Mouse (Mus musculus) stomach, embryonic 15.5 days (tissue): ENCODE data around the gene Pnldc1. TPM values are rescaled to one million over a fixed set of nuclear protein-coding genes. Genes with fewer than 3 reads are reported as not detected.

ENCODE experiments used
- ATAC-seq: fragments of 200-750 bp; cut with Nextera tagmentation; 2 replicates; pipeline ENCODE4 v1.8.0; 2017; ENCODE audit warnings: low read depth, moderate number of reproducible peaks, moderate TSS enrichment; ENCODE audit not compliant: insufficient read depth, low FRiP score
- H3K27ac ChIP-seq: fragments of 300-500 bp; sonication (generic); 2 replicates; pipeline ENCODE4 v1.5.1; 2015; ENCODE audit warnings: mild to moderate bottlenecking, inconsistent platforms
- H3K27me3 ChIP-seq: fragments of 300-500 bp; sonication (generic); replicated peaks from 2 replicates; pipeline ENCODE4 v1.6.1; 2015; ENCODE audit warnings: inconsistent platforms
- H3K36me3 ChIP-seq: fragments of 300-500 bp; sonication (generic); 2 replicates; pipeline ENCODE4 v1.6.1; 2015; ENCODE audit warnings: inconsistent platforms
- H3K4me1 ChIP-seq: fragments of 300-500 bp; sonication (generic); 2 replicates; pipeline ENCODE4 v1.6.1; 2015; ENCODE audit warnings: inconsistent platforms
- H3K4me2 ChIP-seq: fragments of 300-500 bp; sonication (generic); 2 replicates; pipeline ENCODE4 v1.6.1; 2015; ENCODE audit warnings: mild to moderate bottlenecking, inconsistent platforms
- H3K4me3 ChIP-seq: fragments of 300-500 bp; sonication (generic); replicated peaks from 2 replicates; pipeline ENCODE4 v1.5.1; 2015; ENCODE audit warnings: inconsistent platforms
- H3K9ac ChIP-seq: fragments of 300-500 bp; sonication (generic); 2 replicates; pipeline ENCODE4 v1.6.1; 2015; ENCODE audit warnings: inconsistent platforms
- H3K9me3 ChIP-seq: fragments of 300-500 bp; sonication (generic); 2 replicates; pipeline ENCODE4 v1.6.1; 2016; ENCODE audit warnings: inconsistent platforms
- WGBS: fragments of 180-500 bp; shearing (Covaris S2); methylation state at CpG from one replicate; pipeline ENCODE4 v1.1.7; 2015; 5-methylcytosine and 5-hydroxymethylcytosine counted together
- microRNA-seq: library from miRNA; unstranded; fragments of <30 nt; microRNA quantifications from one replicate; pipeline ENCODE4, GENCODE M21; 2016
- polyA plus RNA-seq: library from polyadenylated mRNA; unstranded; fragments of >200 nt; fragmentation: Nextera tagmentation; extraction: Ambion mirVana; gene quantifications from 2 replicates; pipeline ENCODE4 v1.2.1, GENCODE M21; 2015

The Pnldc1 gene
- polyA plus RNA-seq, 1 experiment from 2014 or later = 1.3 TPM

- Histone ChIP-seq H3K9ac (no peak overlapping the region), H3K27ac (no peak overlapping the region), H3K4me3 (no peak overlapping the region), H3K36me3 (no peaks in the 10 kb centered on the region), H3K4me1 (peaks cover 6% of the 10 kb centered on the region; the same call in 1 of the 2 replicates), H3K4me2 (no peak overlapping the region), H3K9me3 (no peaks in the 10 kb centered on the region), H3K27me3 (no peaks in the 10 kb centered on the region)
- WGBS = 77% methylated on average over 8 of the region's 8 CpGs
- ATAC-seq = no peak
Measured at GRCm38 (mm10) chr17:12849778-12850382, 60.1 kb downstream of the Pnldc1 start.

- Histone ChIP-seq H3K27me3 (no peaks in the 10 kb centered on the region), H3K9me3 (no peaks in the 10 kb centered on the region), H3K27ac (no peak overlapping the region), H3K9ac (no peak overlapping the region), H3K36me3 (no peaks in the 10 kb centered on the region), H3K4me3 (no peak overlapping the region), H3K4me2 (no peak overlapping the region), H3K4me1 (peaks cover 6% of the 10 kb centered on the region; the same call in 1 of the 2 replicates)
- 53% methylated on average over 4 of the region's 4 CpGs for WGBS
- no peak for ATAC-seq
Measured at GRCm38 (mm10) chr17:12847736-12848135, 62.3 kb downstream of the Pnldc1 start.

GRCm38 (mm10) chr17:12846474-12846873, 63.6 kb downstream of the Pnldc1 start:
- 69% methylated on average over 5 of the region's 5 CpGs for WGBS
- H3K9me3 ChIP-seq = no peaks in the 10 kb centered on the region
- no peaks in the 10 kb centered on the region for H3K27me3 ChIP-seq
- H3K36me3 ChIP-seq = no peaks in the 10 kb centered on the region
- no peak overlapping the region for H3K4me2 ChIP-seq
- no peak overlapping the region for H3K4me3 ChIP-seq
- ATAC-seq = no peak
- peak overlapping the region; percentile 16; the same call in 1 of the 2 replicates for H3K27ac ChIP-seq
- H3K4me1 ChIP-seq = peaks cover 6% of the 10 kb centered on the region; the same call in 1 of the 2 replicates
- H3K9ac ChIP-seq = no peak overlapping the region

DNA sequence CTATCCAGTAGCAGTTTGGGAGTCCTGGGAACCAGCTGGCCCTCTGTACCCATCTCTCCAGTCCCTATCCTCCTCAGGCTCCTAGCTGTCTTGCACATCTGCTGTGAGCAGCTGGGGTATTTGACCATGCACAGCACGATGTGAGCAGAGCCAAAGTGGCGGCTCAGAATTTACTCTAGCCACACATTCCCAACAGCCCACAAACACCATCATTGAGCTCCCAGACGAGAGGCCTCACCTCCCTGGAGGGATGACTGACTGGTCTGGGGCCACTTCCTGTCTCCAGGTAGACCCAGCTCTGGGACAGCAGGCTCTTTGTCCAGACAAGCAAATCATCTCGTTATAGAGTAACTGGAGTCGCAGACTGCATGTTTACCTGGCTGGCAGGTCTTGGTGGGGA, 64.2 kb downstream of the Pnldc1 start:
- Histone ChIP-seq H3K36me3 (no peaks in the 10 kb centered on the region), H3K27ac (peak overlapping the region; percentile 16; the same call in 1 of the 2 replicates), H3K9me3 (no peaks in the 10 kb centered on the region), H3K9ac (no peak overlapping the region), H3K4me1 (peaks cover 6% of the 10 kb centered on the region; the same call in 1 of the 2 replicates), H3K27me3 (no peaks in the 10 kb centered on the region), H3K4me2 (no peak overlapping the region), H3K4me3 (no peak overlapping the region)
- WGBS = 40% methylated on average over 5 of the region's 5 CpGs
- peak; percentile 50; the same call in 1 of the 2 replicates for ATAC-seq

DNA sequence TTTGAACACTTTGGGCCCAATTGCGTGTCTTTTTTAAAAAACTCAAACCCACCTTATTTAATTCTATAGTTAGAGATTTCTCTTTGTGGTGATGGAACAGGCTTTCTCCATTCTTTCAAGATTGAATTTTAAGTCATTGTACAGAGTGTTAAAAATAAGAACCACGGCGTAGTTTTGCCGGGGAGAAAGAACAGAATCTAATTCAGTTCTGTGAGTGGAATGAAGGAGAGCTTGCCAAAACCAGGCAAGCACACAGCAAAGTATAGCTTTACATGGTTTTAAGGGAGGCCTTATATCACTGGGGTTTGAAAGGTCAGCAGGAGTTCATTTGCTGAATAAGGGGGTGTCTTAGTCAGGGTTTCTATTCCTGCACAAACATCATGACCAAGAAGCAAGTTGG, 65.5 kb downstream of the Pnldc1 start:
- 76% methylated on average over 4 of the region's 4 CpGs for WGBS
- Histone ChIP-seq H3K27ac (no peak overlapping the region), H3K4me3 (no peak overlapping the region), H3K9ac (no peak overlapping the region), H3K4me2 (no peak overlapping the region), H3K27me3 (no peaks in the 10 kb centered on the region), H3K36me3 (no peaks in the 10 kb centered on the region), H3K9me3 (no peaks in the 10 kb centered on the region), H3K4me1 (peaks cover 6% of the 10 kb centered on the region; the same call in 1 of the 2 replicates)
- ATAC-seq = no peak

DNA sequence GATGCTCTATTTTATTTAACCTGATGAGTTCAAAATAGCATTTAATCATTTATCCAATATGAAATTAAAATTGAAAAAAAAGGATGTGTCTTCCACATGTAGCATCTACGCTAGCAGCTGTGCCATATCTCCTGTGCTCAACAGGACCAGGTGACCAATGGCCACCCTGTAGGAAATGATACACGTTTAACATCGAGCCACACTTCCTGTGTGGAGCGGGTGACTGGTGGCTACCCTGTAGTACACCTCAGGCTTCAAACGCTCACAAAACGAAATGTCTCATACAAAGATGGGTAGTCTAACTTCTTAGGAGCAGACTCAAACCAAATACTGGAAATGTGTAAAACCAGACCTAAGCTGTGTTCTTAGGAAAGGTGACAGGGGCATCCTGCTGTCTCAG, 66.2 kb downstream of the Pnldc1 start:
- no peak overlapping the region for H3K4me2 ChIP-seq
- 74% methylated on average over 6 of the region's 6 CpGs for WGBS
- no peaks in the 10 kb centered on the region for H3K27me3 ChIP-seq
- no peaks in the 10 kb centered on the region for H3K36me3 ChIP-seq
- no peak overlapping the region for H3K9ac ChIP-seq
- H3K27ac ChIP-seq = no peak overlapping the region
- H3K4me3 ChIP-seq = no peak overlapping the region
- ATAC-seq = no peak
- H3K9me3 ChIP-seq = no peaks in the 10 kb centered on the region
- H3K4me1 ChIP-seq = peaks cover 6% of the 10 kb centered on the region; the same call in 1 of the 2 replicates

DNA sequence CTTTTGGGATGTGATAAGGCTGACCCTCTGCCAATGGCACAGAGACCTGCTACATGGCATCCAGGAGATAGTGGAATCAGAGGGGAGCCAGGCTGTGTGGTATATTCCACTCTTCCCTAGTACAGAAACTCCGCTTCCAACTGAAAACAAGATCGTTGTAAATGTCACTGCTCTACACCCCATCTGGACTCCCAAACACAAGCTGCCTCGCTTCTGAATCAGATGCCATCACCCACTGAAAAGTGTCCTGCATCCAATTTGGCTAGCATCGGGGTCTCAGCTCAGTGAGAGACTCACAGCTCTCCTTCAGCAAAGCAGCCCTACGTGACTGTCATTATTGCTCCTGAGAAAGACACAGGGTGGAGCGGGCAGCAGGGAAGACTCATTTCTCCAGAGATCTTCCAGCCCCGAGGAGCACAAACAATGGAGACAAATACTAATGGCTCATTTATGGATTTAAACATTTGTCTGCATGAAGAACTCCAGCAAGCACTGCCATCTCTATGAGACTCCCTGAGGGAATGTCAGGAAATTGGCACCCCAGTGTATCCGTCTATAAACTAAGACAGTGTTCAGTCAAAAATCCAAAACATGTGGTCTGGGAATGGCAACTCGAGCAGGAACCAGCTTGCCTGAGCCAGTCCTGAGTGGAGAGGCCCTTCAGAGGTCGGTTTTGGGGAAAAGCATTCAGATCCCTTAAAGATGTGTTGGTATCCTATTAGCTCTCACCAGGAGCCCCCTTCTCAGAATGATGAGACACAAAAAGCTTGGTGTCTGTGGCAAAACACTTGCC, 70.4 kb downstream of the Pnldc1 start:
- H3K9ac ChIP-seq = no peak overlapping the region
- H3K27me3 ChIP-seq = no peaks in the 10 kb centered on the region
- no peaks in the 10 kb centered on the region for H3K4me1 ChIP-seq
- no peaks in the 10 kb centered on the region for H3K9me3 ChIP-seq
- WGBS = 60% methylated on average over 10 of the region's 10 CpGs
- H3K4me3 ChIP-seq = no peak overlapping the region
- no peak overlapping the region for H3K4me2 ChIP-seq
- no peak overlapping the region for H3K27ac ChIP-seq
- ATAC-seq = no peak
- H3K36me3 ChIP-seq = no peaks in the 10 kb centered on the region

Small RNAs within 50 kb of the gene (microRNA-seq; reads per million reads assigned to microRNA genes)
- not detected for gene Gm24085

Other genes starting within 250 kb of the Pnldc1 start
- 0.17 and 1.1 TPM in 2 replicates for gene Slc22a1, start 234.4 kb downstream of the Pnldc1 start, polyA plus RNA-seq
- 35.1 and 36.1 TPM in 2 replicates for gene Igf2r, start 140.6 kb downstream of the Pnldc1 start, polyA plus RNA-seq
- 0.82 and 1.2 TPM in 2 replicates for gene Mas1, start 42.1 kb downstream of the Pnldc1 start, polyA plus RNA-seq
- gene Mrgprh, start 34.2 kb downstream of the Pnldc1 start, polyA plus RNA-seq = 0.06 TPM in 1 of 2 replicates, not detected in the other
- gene Tcp1, start 5.5 kb upstream of the Pnldc1 start, polyA plus RNA-seq = 369 and 399 TPM in 2 replicates
- gene Mrpl18, start 6.1 kb upstream of the Pnldc1 start, polyA plus RNA-seq = 147 and 163 TPM in 2 replicates
- gene Acat3, start 30.4 kb upstream of the Pnldc1 start, polyA plus RNA-seq = 1.2 and 1.6 TPM in 2 replicates
- gene Acat2, start 50.5 kb upstream of the Pnldc1 start, polyA plus RNA-seq = 146 and 154 TPM in 2 replicates
- 119 and 122 TPM in 2 replicates for gene Wtap, start 83.9 kb upstream of the Pnldc1 start, polyA plus RNA-seq
- 139 and 140 TPM in 2 replicates for gene Sod2, start 96.6 kb upstream of the Pnldc1 start, polyA plus RNA-seq
- gene Gpr31b, start 142.1 kb upstream of the Pnldc1 start, polyA plus RNA-seq = not detected in 2 replicates
- 0.06 and 0.09 TPM in 2 replicates for gene Tcp10b, start 150.9 kb upstream of the Pnldc1 start, polyA plus RNA-seq
- not detected in 2 replicates for gene Unc93a, start 221.6 kb upstream of the Pnldc1 start, polyA plus RNA-seq